Mouse (Mus musculus) liver, embryonic 14.5 days (tissue): ENCODE measurements at regions not wholly inside any gene's neighbourhood (a gene's known extent, or its start where the extent isn't known, plus 50 kb on each side); places are given as distances from the start of the nearest gene placed in this dataset.

Source experiments
- CTCF ChIP-seq: IDR thresholded peaks from 2 replicates; pipeline ENCODE4 v1.5.1; 2016; ENCODE audit warnings: antibody characterized with exemption, low read depth, control low read depth
- EP300 ChIP-seq: IDR thresholded peaks from 2 replicates; pipeline ENCODE4 v1.6.1; 2016; ENCODE audit warnings: antibody characterized with exemption, low read depth

GRCm38 (mm10) chr11:38075171-38075732 is 839.5 kb upstream of the Tenm2 start:
- TF ChIP-seq CTCF (no peak), EP300 (no peak)
